13 mouse cellular contexts compared by ENCODE assay signal in the genomic region with DNA sequence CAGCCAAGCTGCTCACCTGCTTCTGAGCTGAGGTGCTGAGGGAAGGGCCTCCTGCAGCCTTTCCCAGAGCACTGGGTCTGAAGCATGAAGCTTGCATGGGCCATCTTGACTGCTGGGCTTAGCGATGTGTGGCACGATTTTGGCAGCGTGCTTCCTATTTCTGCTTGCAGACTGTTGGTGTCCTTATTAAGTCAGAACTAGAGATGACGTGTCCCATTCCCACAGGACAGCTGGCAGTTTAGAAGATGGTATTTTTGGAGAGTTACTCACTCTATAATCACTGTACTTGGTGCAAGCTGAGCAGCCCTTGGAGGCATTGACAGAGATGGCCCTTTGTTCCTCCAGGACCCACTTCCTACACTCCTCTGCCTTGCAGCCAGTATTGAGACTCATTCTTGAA.
DNase-seq lines count a peak whose midpoint lies in the region; ATAC-seq lines count a peak whose summit lies in the region.
"Had no signal": no experiment of that assay in that cellular context is flagged by ENCODE, and none has a peak within 500 bp of the region (broad histone marks: within the 10 kb centered on the region; RNA-seq: fewer than 3 reads in every experiment).

No protein-coding gene starts in this region.

- H3K4me2 ChIP-seq in hindbrain, embryonic 16.5 days (ENCODE audit: low read length) = no peak overlapping the region
- H3K4me2 ChIP-seq: midbrain, embryonic 11.5 days had no signal

- no peaks in the 10 kb centered on the region for H3K36me3 ChIP-seq in hindbrain, embryonic 16.5 days (ENCODE audit: control insufficient read depth, insufficient read depth, low read length)
- H3K36me3 ChIP-seq: embryonic facial prominence, embryonic 10.5 days had no signal

- peak; percentile 90 for DNase-seq in right cerebral cortex, adult 18-20 months
- DNase-seq in right cerebral cortex, postnatal 4 days = no peak
- DNase-seq in frontal cortex, postnatal 10 days (ENCODE audit: low spot score in 2 of 2) = peak; percentile 41 to 67
- DNase-seq in left cerebral cortex, adult 8-10 months (ENCODE audit: low spot score in 2 of 2) = peak; percentile 39 to 91
- DNase-seq in embryo, embryonic 10 days (ENCODE audit: low spot score) = no peak
- DNase-seq in gastrocnemius, adult 18-20 months (ENCODE audit: low spot score) = no peak
- no peak for DNase-seq in spleen, adult 12 weeks (ENCODE audit: low spot score)
- DNase-seq: gastrocnemius, adult 2 months; kidney, postnatal 4 days; lung, adult 18-20 months had no signal

- ATAC-seq in hindbrain, embryonic 16.5 days = no peak

- 81% methylated on average over 4 of the region's 4 CpGs for WGBS in hindbrain, embryonic 16.5 days

- H3K27ac ChIP-seq in hindbrain, embryonic 16.5 days (ENCODE audit: low read depth, low read length) = no peak overlapping the region
- H3K27ac ChIP-seq: embryonic facial prominence, embryonic 10.5 days; gastrocnemius, adult 2 months had no signal

- no peak overlapping the region for H3K9ac ChIP-seq in hindbrain, embryonic 16.5 days (ENCODE audit: low read depth, low read length)

- no peaks in the 10 kb centered on the region for H3K9me3 ChIP-seq in hindbrain, embryonic 16.5 days (ENCODE audit: control insufficient read depth, low read length)
- H3K9me3 ChIP-seq: embryonic facial prominence, embryonic 10.5 days had no signal

- H3K4me3 ChIP-seq in hindbrain, embryonic 16.5 days (ENCODE audit: low read length) = no peak overlapping the region
- H3K4me3 ChIP-seq: embryonic facial prominence, embryonic 10.5 days; gastrocnemius, adult 2 months had no signal

- H3K4me1 ChIP-seq in hindbrain, embryonic 16.5 days (ENCODE audit: control insufficient read depth, insufficient read depth, low read depth, low read length) = no peaks in the 10 kb centered on the region
- H3K4me1 ChIP-seq: embryonic facial prominence, embryonic 10.5 days had no signal

- H3K27me3 ChIP-seq in hindbrain, embryonic 16.5 days (replicated peaks; ENCODE audit: control insufficient read depth, insufficient read depth, low read length) = no peaks in the 10 kb centered on the region

Comparison
In these comparisons a context has a peak if more than half of its experiments do, and no peak if none do; other contexts are left out.
1. DNase-seq: peak in right cerebral cortex, adult 18-20 months (single experiment), frontal cortex, postnatal 10 days (2 of 2) and left cerebral cortex, adult 8-10 months (2 of 2); none in right cerebral cortex, postnatal 4 days (single experiment), embryo, embryonic 10 days (single experiment), gastrocnemius, adult 18-20 months (single experiment) and spleen, adult 12 weeks (single experiment).